Mouse (Mus musculus): ENCODE data around the gene Ncoa7.

Gene Ncoa7

GRCm38 (mm10) chr10:30587037-30587436, 216.1 kb downstream of the Ncoa7 start:
- DNase-seq (ENCODE audit: low read depth, low spot score): no peak

- DNase-seq (ENCODE audit: low read depth, low spot score): no peak
Measured at GRCm38 (mm10) chr10:30585691-30586090, 217.4 kb downstream of the Ncoa7 start.
